Mouse (Mus musculus): ENCODE measurements around the gene Slc45a2.

The Slc45a2 gene

GRCm38 (mm10) chr15:11066299-11066698, 65.8 kb downstream of the Slc45a2 start:
- no peak for DNase-seq (ENCODE audit: low spot score)

- no peak for DNase-seq (ENCODE audit: low spot score)
Measured at GRCm38 (mm10) chr15:11067891-11068290, 67.4 kb downstream of the Slc45a2 start.

GRCm38 (mm10) chr15:11075726-11076361, 75.3 kb downstream of the Slc45a2 start:
- DNase-seq (ENCODE audit: low spot score) = no peak
